Mouse (Mus musculus) forebrain, embryonic 14.5 days (tissue): ENCODE data around the gene Foxp1. TPM values are rescaled to one million over a fixed set of nuclear protein-coding genes. Genes with fewer than 3 reads are reported as not detected.

Source experiments
- ATAC-seq: fragments of 200-750 bp; cut with Nextera tagmentation; 2 replicates; pipeline ENCODE4 v1.8.0; 2017; ENCODE audit warnings: mild to moderate bottlenecking, moderate library complexity
- DNase-seq: peaks from one replicate; pipeline ENCODE4 v3.0.0-alpha.2; 2015; ENCODE audit warnings: low spot score
- H3K27ac ChIP-seq: fragments of 300-500 bp; sonication (generic); 2 replicates; pipeline ENCODE4 v1.5.1; 2014; ENCODE audit warnings: low read depth, mild to moderate bottlenecking, control low read depth, low read length, moderate library complexity
- H3K27me3 ChIP-seq: fragments of 300-500 bp; sonication (generic); replicated peaks from 2 replicates; pipeline ENCODE4 v1.6.1; 2014; ENCODE audit warnings: low read length, control low read depth, mixed read lengths; ENCODE audit not compliant: control insufficient read depth, insufficient read depth
- H3K36me3 ChIP-seq: fragments of 300-500 bp; sonication (generic); 2 replicates; pipeline ENCODE4 v1.6.1; 2014; ENCODE audit warnings: low read length, control low read depth; ENCODE audit not compliant: control insufficient read depth, insufficient read depth
- H3K4me1 ChIP-seq: fragments of 300-500 bp; sonication (generic); 2 replicates; pipeline ENCODE4 v1.6.1; 2014; ENCODE audit warnings: antibody characterized with exemption, low read length, control low read depth; ENCODE audit not compliant: control insufficient read depth, insufficient read depth
- H3K4me2 ChIP-seq: fragments of 300-500 bp; sonication (generic); 2 replicates; pipeline ENCODE4 v1.6.1; 2014; ENCODE audit warnings: mild to moderate bottlenecking, control low read depth, low read length
- H3K4me3 ChIP-seq: fragments of 300-500 bp; sonication (generic); 2 replicates; pipeline ENCODE4 v1.5.1; 2014; ENCODE audit warnings: low read depth, low read length, control low read depth
- H3K9ac ChIP-seq: fragments of 300-500 bp; sonication (generic); 2 replicates; pipeline ENCODE4 v1.6.1; 2014; ENCODE audit warnings: mild to moderate bottlenecking, low read length, control low read depth, moderate library complexity
- H3K9me3 ChIP-seq: fragments of 300-500 bp; sonication (generic); replicated peaks from 2 replicates; pipeline ENCODE4 v1.6.1; 2016; ENCODE audit warnings: low read length, control low read depth, mixed read lengths; ENCODE audit not compliant: control insufficient read depth
- WGBS: fragments of 180-500 bp; shearing (Covaris S2); extraction: QIAGEN DNeasy Blood & Tissue Kit; methylation state at CpG from one replicate; pipeline ENCODE4 v1.1.7; 2014; 5-methylcytosine and 5-hydroxymethylcytosine counted together
- polyA plus RNA-seq: library from polyadenylated mRNA; unstranded; fragments of >200 nt; fragmentation: Nextera tagmentation; extraction: Ambion mirVana; gene quantifications from 2 replicates; pipeline ENCODE4 v1.2.1, GENCODE M21; 2014

Foxp1 gene
- polyA plus RNA-seq, 1 experiment from 2014 or later: 63.3 TPM

DNA sequence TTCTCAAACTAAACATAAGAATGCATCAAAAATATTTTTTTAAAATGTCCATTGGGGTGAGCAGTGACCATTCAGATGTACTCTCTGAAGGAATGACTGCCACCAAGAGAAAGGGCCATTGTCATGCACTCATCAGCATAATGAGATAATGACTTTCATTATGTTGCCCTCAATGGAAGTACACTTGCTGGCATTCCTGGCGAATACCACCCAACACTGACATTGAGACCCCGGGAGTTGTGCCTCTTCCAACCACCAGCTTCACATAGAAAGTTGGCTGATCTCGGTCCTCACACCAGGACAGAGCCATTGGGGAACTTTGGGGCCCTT lies 212.4 kb downstream of the Foxp1 start:
- no peaks in the 10 kb centered on the region for H3K36me3 ChIP-seq
- DNase-seq: no peak
- H3K4me1 ChIP-seq: peaks cover 9% of the 10 kb centered on the region; the same call in 1 of the 2 replicates
- no peak overlapping the region for H3K9ac ChIP-seq
- no peaks in the 10 kb centered on the region for H3K9me3 ChIP-seq
- no peak for ATAC-seq
- no peak overlapping the region for H3K4me2 ChIP-seq
- no peaks in the 10 kb centered on the region for H3K27me3 ChIP-seq
- H3K4me3 ChIP-seq: no peak overlapping the region
- no peak overlapping the region for H3K27ac ChIP-seq
- 28% methylated on average over 3 of the region's 3 CpGs for WGBS

DNA sequence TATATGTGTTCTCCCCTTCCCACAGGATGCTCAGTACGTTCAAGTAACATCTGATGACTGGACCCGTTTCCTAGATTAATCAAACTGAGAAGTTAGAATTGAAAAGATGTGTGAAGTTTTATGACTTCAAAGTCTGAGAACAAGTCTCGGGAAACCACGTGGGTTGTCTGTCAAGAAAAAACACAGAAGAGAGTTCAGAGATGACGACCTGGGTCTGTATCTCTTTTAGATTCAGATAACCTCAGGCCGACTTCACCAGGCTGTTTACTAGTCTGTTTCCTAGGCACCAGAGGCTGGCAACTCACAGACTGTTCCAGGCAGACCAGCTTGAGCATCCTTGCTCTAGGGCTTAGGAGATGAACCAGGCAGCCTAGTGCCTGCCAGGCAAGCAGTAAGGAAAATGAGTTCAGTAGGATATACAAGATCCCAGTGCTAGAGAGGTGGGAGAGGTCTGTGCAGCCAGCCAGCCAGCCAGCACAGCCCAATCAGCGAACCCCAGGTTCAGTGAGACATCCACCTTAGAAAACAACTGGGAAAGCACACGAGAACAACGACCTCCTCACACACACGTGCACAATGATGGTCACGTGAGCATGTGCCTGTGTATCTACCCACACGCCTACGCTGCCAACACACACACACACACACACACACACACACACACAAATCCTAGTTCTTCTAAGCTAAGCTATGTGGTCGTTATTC lies 212.9 kb downstream of the Foxp1 start:
- no peaks in the 10 kb centered on the region for H3K36me3 ChIP-seq
- H3K9me3 ChIP-seq: no peaks in the 10 kb centered on the region
- no peak overlapping the region for H3K4me2 ChIP-seq
- no peak overlapping the region for H3K4me3 ChIP-seq
- H3K9ac ChIP-seq: no peak overlapping the region
- no peak overlapping the region for H3K27ac ChIP-seq
- H3K4me1 ChIP-seq: peaks cover 9% of the 10 kb centered on the region; the same call in 1 of the 2 replicates
- DNase-seq: no peak
- no peaks in the 10 kb centered on the region for H3K27me3 ChIP-seq
- WGBS: 71% methylated on average over 14 of the region's 14 CpGs
- ATAC-seq: no peak

DNA sequence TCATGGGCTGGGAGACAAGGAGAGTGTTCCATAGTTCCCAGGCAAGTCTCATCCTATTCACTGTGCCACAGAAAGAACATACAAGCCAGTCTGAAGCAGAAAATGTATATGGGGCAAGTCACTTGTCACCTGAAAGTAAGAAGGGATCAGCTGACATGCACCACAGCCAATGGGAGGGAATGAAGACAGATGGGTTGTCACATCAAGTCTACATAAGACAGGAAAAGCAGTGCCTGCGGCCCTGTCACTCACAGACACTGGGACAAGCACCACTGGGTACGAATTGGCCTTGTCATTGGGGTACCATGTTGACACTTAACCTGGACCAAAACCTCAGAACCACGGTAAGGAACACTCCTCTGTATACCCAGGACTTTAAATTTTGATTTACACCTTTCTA lies 216.8 kb downstream of the Foxp1 start:
- no peak overlapping the region for H3K27ac ChIP-seq
- no peak overlapping the region for H3K4me2 ChIP-seq
- DNase-seq: no peak
- no peaks in the 10 kb centered on the region for H3K9me3 ChIP-seq
- no peak for ATAC-seq
- H3K4me1 ChIP-seq: peaks cover 7% of the 10 kb centered on the region; the same call in 1 of the 2 replicates
- WGBS: 92% methylated on average over 3 of the region's 3 CpGs
- no peaks in the 10 kb centered on the region for H3K27me3 ChIP-seq
- H3K9ac ChIP-seq: no peak overlapping the region
- H3K4me3 ChIP-seq: no peak overlapping the region
- H3K36me3 ChIP-seq: no peaks in the 10 kb centered on the region

DNA sequence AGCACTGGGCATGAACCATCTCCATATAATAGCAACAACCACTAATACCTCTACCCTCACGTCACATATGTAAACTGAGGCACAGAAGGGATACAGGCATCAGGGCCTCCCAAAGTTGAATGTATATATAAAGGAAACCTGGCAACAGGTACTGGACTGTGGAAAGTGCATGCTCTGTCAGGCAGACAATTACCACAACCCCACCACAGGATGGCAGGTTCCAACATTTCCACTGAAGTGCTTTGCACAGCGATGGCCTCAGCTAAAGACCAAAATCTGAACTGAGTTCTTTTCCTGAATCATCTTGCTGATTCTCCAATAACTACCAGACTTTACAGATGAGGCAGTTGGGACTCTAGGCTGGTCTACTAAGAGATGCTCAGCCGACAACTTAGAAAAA lies 217.3 kb downstream of the Foxp1 start:
- H3K27ac ChIP-seq: no peak overlapping the region
- no peak for ATAC-seq
- H3K9ac ChIP-seq: no peak overlapping the region
- no peak overlapping the region for H3K4me3 ChIP-seq
- no peaks in the 10 kb centered on the region for H3K9me3 ChIP-seq
- no peak for DNase-seq
- H3K27me3 ChIP-seq: no peaks in the 10 kb centered on the region
- peaks cover 2% of the 10 kb centered on the region; the same call in 1 of the 2 replicates for H3K4me1 ChIP-seq
- no peaks in the 10 kb centered on the region for H3K36me3 ChIP-seq
- H3K4me2 ChIP-seq: no peak overlapping the region
- 95% methylated on average over 3 of the region's 3 CpGs for WGBS

DNA sequence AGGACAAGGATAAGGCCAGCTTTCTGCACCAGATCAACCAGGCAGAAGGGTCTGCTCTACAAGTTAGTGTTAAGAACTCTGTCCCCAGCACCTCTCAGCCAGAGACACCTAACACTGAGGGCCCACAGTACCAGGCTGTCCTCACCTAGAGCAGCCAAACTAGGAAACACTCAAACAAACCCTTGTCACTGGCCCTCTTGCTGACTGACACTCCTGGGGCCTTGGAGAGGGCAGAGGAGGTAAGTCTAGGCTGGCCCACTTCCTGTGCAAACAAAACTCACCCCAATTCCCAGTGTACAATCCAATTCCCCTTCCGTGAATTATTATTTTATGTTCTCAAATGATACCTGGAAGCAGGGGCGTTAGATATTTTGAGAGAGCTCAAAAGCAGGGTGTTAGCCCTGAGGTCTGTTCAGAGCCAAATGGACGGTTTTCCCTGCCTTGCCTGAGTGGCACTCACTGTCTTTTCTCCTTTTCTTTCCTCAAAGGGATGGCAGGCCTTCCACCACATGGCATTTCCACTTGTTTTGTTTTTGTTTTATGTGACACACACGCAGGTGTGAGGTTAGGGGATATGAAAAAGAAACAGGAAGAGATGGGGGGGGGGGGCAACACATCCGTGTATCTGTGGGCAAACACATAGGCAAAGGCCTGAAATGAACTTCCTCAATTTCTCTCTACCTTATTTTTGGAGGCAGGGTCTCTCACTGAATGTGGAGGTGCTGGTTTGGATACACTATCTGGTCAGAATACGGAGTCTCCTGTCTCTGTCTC lies 219.7 kb downstream of the Foxp1 start:
- no peak overlapping the region for H3K9ac ChIP-seq
- H3K4me2 ChIP-seq: no peak overlapping the region
- H3K9me3 ChIP-seq: no peaks in the 10 kb centered on the region
- H3K4me3 ChIP-seq: no peak overlapping the region
- 96% methylated on average over 6 of the region's 6 CpGs for WGBS
- no peaks in the 10 kb centered on the region for H3K4me1 ChIP-seq
- H3K27me3 ChIP-seq: no peaks in the 10 kb centered on the region
- H3K36me3 ChIP-seq: no peaks in the 10 kb centered on the region
- no peak for DNase-seq
- ATAC-seq: no peak
- no peak overlapping the region for H3K27ac ChIP-seq

DNA sequence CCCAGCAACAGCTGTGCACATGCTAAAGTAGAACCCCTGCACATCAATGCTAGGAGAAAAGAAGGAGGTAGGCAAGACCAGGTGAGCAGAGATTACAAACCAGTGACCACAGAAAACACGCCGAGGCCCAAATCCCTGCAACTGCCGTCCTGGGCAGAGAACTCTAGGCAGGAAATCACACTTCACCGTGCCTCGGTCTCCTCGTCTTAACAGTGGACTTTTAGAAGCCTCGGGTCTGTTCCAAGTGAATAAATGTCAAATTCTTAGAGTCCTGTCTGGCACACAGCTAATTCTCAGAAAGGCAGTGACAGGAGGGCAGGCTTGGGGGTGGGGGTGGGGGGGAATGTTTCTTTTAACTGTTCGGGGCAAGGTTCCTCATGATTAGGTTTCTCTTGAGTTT lies 220.6 kb downstream of the Foxp1 start:
- 84% methylated on average over 8 of the region's 8 CpGs for WGBS
- H3K4me3 ChIP-seq: no peak overlapping the region
- no peaks in the 10 kb centered on the region for H3K9me3 ChIP-seq
- no peaks in the 10 kb centered on the region for H3K4me1 ChIP-seq
- H3K36me3 ChIP-seq: no peaks in the 10 kb centered on the region
- no peak overlapping the region for H3K27ac ChIP-seq
- DNase-seq (no peak), ATAC-seq (no peak)
- H3K4me2 ChIP-seq: no peak overlapping the region
- H3K27me3 ChIP-seq: no peaks in the 10 kb centered on the region
- no peak overlapping the region for H3K9ac ChIP-seq

DNA sequence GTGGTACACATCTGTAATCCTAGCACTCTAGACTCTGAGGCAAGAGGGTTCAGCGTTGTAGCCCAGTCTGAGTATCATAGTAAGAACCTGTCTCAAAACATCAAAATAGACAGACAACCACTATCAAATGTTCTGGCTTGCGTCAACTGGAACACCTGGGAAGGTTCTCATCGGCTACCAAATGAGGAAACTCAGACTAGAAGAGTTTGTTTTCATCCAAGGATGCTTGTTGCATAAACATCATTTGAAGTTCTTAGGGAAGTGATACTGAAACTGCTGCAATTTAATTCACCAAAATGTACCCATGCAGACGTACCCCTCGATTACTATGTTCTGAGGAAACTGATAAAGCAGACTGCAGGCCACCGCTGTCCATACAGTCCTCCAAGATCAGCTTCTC lies 222.3 kb downstream of the Foxp1 start:
- no peaks in the 10 kb centered on the region for H3K9me3 ChIP-seq
- WGBS: 91% methylated on average over 6 of the region's 6 CpGs
- H3K4me2 ChIP-seq: no peak overlapping the region
- no peak overlapping the region for H3K4me3 ChIP-seq
- DNase-seq (no peak), ATAC-seq (no peak)
- no peaks in the 10 kb centered on the region for H3K36me3 ChIP-seq
- H3K27ac ChIP-seq: no peak overlapping the region
- no peak overlapping the region for H3K9ac ChIP-seq
- H3K4me1 ChIP-seq: no peaks in the 10 kb centered on the region
- no peaks in the 10 kb centered on the region for H3K27me3 ChIP-seq

DNA sequence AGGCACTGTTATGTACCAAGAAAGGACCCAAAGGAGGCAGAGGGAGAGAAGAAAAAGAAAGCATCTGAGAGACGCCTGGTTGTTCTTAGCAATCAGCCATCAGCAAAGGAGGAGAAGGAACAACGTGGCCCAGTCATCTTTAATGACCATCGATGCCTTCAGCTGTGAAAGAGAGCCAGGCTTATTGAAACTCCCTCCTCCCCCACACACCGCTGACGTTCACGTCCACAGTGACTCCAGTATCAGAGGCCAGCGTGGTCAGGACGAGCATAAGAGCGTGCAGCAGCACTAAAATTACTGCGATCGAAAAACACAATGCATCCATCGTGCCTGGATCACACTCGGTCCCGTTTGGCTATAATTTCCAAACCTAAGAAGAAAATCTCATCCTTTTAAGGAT lies 223.3 kb downstream of the Foxp1 start:
- H3K27ac ChIP-seq: no peak overlapping the region
- H3K4me3 ChIP-seq: no peak overlapping the region
- 63% methylated on average over 14 of the region's 14 CpGs for WGBS
- no peak for ATAC-seq
- no peak for DNase-seq
- H3K4me1 ChIP-seq: no peaks in the 10 kb centered on the region
- no peaks in the 10 kb centered on the region for H3K27me3 ChIP-seq
- no peak overlapping the region for H3K4me2 ChIP-seq
- no peaks in the 10 kb centered on the region for H3K9me3 ChIP-seq
- H3K36me3 ChIP-seq: no peaks in the 10 kb centered on the region
- no peak overlapping the region for H3K9ac ChIP-seq

DNA sequence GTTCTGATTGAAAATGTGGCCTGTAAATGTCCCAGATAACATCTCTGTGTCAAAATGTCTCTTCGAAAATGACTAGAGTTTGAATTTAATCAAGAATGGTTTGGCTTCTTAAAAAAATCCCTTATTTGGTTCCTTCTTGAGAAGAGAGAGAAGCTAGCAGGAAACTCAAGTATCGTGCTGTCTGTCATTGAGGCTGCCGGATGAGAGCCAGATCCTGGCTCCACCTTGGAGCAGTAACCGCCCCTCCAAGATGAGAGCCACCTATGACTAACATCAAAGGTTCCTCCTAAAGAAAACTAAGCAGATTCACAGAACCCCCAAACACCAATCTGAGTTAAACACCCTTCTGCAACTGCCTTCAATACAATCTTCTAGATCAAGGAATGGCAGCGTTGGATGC lies 225.0 kb downstream of the Foxp1 start:
- WGBS: 94% methylated on average over 5 of the region's 5 CpGs

More for the DNA sequence above, 225.0 kb downstream of the Foxp1 start:
- H3K36me3 ChIP-seq: no peaks in the 10 kb centered on the region
- no peak overlapping the region for H3K4me3 ChIP-seq
- H3K27ac ChIP-seq: no peak overlapping the region
- H3K9ac ChIP-seq: no peak overlapping the region
- H3K4me1 ChIP-seq: no peaks in the 10 kb centered on the region
- H3K4me2 ChIP-seq: no peak overlapping the region
- DNase-seq (no peak), ATAC-seq (no peak)
- H3K27me3 ChIP-seq: no peaks in the 10 kb centered on the region
- no peaks in the 10 kb centered on the region for H3K9me3 ChIP-seq
